Mouse (Mus musculus) T-helper 17 cell (primary cell): ENCODE data around the gene Agtpbp1.
"Not testable (repeated sequence)": the region's sequence is repeated elsewhere in the genome, so short reads cannot be mapped to it uniquely, and the experiment has no call there.

Experiments
- in situ Hi-C, 2 experiments: fragments of 300-600 bp; cut with MboI, MseI; formaldehyde crosslinking; loops; 1 replicate in 1 of 2; 2 replicates in 1 of 2; pipeline ENCODE4 v1.15.1; 2025; ENCODE audit warnings: high pct_unique_total_duplicates in 2 of 2

Gene Agtpbp1

DNA sequence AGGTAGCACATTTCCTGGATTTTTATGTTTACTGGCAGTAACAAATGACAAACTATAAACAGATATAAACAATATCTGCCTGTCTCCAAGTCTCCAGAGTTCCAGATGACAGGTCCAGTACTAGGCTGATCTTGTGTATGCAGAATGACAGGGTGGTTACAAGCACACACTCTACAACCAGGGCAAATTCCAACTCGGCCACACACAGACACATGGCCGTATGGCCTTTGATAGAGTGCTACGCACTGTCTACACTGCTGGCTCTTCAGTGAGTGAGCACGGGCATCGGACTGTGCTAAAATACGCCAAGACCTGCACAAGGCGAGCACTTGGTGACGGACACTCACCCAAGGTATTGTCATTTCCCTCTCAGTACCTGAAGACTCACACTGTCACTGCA, 97.7 kb downstream of the Agtpbp1 start:
- in situ Hi-C loops: no loop called here

DNA sequence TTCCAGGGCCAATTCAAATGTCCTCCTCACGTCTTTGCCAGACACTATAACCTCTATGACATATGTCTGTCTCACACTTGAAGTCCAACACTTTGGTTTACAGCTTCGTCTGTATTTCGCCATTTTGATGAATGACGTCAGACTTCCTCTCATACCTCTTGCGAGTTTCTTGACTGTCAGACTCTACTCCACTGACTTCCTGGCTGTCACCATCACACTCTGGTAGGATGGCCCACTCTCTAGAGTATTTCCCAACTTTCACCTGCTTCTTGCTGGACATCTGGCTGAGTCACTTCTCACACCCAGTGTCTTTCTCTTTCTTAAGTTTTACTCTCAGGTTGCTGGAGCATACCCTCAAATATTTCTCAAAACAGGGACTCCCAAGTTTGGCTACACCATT, 98.8 kb downstream of the Agtpbp1 start:
- in situ Hi-C loops: no loop called here

- in situ Hi-C loops: no loop called here
These were observed 99.6 kb downstream of the Agtpbp1 start for GRCm38 (mm10) chr13:59485456-59485855.

DNA sequence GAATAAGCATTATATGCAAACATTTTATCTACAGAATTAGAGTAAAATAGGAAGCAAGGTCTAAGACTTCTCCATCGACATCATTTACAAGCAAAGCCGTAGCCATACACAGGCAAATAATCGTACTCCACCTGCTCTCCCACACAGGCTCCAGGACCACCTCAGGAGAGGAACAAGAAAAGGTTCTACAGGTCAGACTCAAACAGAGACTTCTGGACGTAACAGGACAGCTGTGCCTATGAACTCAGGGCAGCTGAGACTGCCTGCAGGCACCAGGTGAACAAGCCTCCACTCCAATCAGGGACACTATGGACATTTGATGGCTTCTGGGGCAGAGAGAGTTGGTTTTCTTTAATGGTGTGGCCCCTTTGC, 103.6 kb downstream of the Agtpbp1 start:
- in situ Hi-C loops: no loop called here

GRCm38 (mm10) chr13:59480599-59481483, 104.2 kb downstream of the Agtpbp1 start:
- in situ Hi-C loops: no loop called here

GRCm38 (mm10) chr13:59477928-59478327, 107.1 kb downstream of the Agtpbp1 start:
- in situ Hi-C loops: not testable (repeated sequence)

DNA sequence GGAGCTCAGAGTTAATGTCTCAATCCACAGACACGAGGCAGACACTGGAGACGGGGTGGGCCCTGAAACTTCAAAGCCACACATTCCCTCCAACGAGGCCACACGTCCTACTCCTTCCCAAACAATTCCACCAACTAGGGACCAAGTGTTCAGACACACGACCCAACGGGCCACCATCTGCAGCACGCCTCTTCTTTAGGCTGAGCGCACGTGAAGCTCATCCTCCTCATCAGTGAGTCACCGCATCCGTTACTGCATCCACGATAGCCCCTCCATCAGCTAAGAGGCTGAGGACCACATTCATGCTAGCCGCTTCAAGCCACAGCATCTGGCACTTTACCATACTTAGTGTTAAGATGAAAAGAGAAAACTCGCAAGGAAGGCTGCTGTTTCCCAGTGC, 107.6 kb downstream of the Agtpbp1 start:
- in situ Hi-C loops: no loop called here

DNA sequence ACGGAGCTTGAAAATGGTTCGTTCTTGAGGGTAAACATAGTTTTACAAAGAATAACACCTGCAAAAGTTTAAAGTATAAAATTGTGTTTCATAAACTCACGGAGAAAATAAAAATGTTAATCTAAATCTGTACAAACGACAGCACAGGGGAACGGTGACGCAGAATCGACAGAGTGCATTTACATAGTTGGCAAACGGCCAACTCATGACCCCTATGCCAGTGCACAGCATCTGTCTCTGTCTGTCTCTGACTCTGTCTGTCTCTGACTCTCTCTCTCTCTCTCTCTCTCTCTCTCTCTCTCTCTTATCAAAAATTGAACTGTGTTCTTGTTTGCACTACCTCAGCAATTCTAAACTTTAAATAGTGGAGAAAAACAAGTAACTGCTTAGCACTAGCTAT, 110.1 kb downstream of the Agtpbp1 start:
- in situ Hi-C loops: no loop called here

DNA sequence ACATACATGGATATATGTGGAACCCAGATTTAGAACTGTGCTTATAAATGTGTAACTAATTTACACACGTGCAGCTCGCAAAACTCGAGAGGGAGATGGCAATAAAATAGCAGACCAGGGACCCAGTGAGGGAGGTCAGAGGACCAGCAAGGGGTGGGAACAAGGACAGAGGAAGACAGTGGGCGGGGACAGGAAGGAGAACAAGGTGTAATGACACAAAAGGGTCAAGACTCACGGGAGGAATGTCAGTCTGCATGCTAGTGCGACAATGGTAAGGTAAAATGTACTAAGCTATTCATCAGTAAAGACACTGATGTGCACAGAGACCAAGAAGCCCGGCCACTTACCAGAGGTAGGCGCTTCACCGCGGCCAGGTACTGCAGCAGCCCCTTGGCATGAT, 111.7 kb downstream of the Agtpbp1 start:
- in situ Hi-C loops: no loop called here

- in situ Hi-C loops: no loop called here
These were observed 112.8 kb downstream of the Agtpbp1 start for GRCm38 (mm10) chr13:59472222-59472621.

DNA sequence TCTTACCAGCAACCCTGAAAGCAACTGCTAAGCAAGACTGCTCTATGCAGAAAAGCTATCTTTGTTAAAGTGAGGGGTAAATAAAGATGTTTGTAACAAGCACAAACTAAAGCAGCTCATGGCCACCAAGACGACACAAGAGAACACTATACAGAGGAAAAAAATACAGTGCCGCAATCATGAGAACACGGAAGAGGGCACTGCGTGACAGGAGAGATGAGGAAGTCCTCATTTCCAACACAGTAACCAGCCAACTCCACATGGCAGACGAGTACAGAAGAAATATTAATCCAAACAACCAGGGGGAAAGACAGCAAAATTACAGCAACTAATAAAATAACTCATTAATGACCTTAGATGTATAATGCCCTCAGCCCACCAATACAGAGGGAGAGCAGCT, 115.3 kb downstream of the Agtpbp1 start:
- in situ Hi-C loops: no loop called here

GRCm38 (mm10) chr13:59468181-59468802, 116.7 kb downstream of the Agtpbp1 start:
- in situ Hi-C loops: no loop called here

GRCm38 (mm10) chr13:59467591-59467990, 117.4 kb downstream of the Agtpbp1 start:
- in situ Hi-C loops: no loop called here

- in situ Hi-C loops: no loop called here
These were observed 124.1 kb downstream of the Agtpbp1 start for GRCm38 (mm10) chr13:59460958-59461357.

DNA sequence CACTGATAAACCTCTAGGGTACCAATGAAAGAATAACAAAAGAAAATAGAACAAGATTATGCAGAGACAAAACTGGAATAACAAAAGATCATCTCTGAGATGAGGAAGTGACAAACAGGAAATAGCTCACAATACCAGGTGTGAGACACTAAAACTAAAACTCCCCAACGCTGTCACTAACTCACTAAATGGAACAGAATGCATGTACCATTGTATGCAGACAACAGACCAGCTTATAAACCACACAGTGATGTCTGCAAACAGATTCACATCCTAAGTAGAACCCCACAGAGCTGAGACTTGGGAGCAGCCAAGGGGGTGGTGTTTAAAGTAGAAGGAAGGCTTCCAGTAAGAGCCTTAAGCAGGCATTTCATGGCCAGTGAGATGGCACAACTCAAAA, 128.8 kb downstream of the Agtpbp1 start:
- in situ Hi-C loops: no loop called here

DNA sequence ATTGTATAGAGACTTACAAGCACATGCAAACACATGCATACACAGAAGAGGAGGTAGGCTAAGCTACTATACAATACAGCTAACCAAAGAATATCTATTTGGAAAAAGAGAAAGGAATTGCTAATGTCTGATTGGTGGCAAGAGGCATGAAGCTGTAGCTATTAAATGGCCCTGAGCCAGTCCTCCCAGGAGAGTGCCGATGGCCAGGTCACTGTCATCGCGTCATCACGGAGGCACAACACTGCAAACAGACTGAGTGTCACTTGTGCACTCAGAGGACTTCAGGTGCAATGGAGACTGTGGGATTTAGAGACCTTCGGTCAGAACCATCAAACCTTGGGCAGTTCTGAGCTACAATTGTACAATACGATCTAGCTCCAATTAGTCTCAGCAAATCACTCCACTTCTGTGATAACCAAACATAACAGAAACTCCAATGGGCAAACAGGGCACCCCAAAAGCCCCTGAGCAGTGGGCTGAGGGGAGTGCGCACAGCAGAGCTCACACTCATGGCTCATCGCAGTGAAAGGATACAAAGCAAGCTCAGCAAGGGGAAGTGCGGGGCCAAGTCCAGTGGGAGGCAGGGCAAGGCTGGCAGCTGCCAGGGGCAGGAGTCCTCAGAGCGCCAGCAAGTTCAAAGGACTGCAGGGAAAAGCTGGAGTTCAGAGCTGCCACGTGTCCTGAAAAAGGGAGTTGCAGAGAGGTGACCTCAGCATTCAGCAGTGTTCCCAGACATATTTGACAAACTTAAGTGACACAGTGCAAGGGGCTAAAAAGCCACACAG, 130.8 kb downstream of the Agtpbp1 start:
- in situ Hi-C loops: no loop called here

- in situ Hi-C loops: no loop called here
These were observed 131.4 kb downstream of the Agtpbp1 start for GRCm38 (mm10) chr13:59453582-59453981.

DNA sequence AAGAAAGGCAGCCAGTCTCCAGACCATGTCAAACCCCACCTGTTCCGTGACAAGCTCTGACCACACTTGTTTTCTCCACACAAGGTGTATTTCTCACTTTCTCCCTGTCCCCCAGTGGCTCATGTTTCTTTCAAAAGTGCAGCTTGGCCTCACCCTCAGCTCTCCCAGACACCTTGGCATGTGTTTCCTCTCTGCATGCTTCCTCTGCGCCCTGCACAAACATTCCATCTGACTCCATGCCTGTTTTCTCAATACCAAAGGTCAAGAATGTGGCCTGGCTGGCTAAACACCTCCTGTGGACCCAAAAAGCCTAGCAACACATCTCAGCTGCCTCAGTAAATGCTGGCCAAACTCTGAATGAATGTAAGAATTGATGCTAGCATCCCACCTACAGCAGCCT, 132.0 kb downstream of the Agtpbp1 start:
- in situ Hi-C loops: no loop called here

- in situ Hi-C loops: no loop called here
These were observed 134.2 kb downstream of the Agtpbp1 start for GRCm38 (mm10) chr13:59450840-59451239.

DNA sequence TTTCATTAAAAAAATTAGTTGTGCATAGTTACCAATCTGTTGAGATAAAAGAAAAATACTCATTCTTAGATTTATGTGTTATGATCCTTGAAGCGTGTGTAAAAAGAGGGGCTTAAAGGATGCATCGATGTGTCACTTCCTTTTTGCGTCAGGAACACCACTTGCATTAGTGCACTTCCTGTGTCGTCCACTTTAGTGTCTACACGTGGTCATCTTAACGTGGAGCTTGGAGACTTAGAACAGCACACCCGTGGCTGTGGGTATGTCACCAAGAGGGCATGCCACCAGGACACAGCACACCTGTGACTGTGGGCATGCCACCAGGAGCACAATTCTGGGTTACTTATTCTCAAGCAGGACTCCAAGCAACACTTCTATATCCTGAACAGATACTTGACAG, 137.9 kb downstream of the Agtpbp1 start:
- in situ Hi-C loops: no loop called here

GRCm38 (mm10) chr13:59445179-59445578, 139.8 kb downstream of the Agtpbp1 start:
- in situ Hi-C loops: no loop called here

DNA sequence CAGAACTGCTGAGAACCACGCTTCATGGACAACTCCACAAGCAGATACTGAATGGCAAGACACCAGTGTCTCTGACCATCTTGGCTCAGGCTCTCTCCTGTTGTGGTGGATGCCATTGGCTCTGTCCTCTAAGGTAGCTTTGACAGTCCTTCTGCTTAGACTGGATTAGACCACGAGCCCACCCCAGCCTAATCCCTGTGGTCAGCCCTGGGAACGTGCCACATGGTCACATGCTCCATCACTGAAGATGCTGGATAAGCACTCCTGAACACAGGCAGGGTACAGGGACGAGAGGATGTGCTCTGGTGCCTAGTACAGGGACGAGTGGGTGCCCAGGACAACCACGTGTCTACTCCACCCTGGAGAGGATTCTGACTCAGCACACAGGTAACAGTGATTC, 140.7 kb downstream of the Agtpbp1 start:
- in situ Hi-C loops: no loop called here
